Mouse (Mus musculus) limb, embryonic 13.5 days (tissue): Measurements from ENCODE around the gene Gpbp1l1. TPM values are rescaled to one million over a fixed set of nuclear protein-coding genes. Genes with fewer than 3 reads are reported as not detected.
A peak's percentile ranks its signal among the peaks of the same experiment; 100 is the strongest.

Experiments
- ATAC-seq: fragments of 200-750 bp; cut with Nextera tagmentation; 2 replicates; pipeline ENCODE4 v1.8.0; 2017; ENCODE audit warnings: low read depth, moderate number of reproducible peaks, moderate TSS enrichment; ENCODE audit not compliant: low FRiP score
- H3K27ac ChIP-seq: fragments of 300-500 bp; sonication (generic); 2 replicates; pipeline ENCODE4 v1.5.1; 2015; ENCODE audit warnings: inconsistent platforms, mild to moderate bottlenecking, moderate library complexity
- H3K27me3 ChIP-seq: fragments of 300-500 bp; sonication (generic); 2 replicates; pipeline ENCODE4 v1.6.1; 2015; ENCODE audit warnings: mild to moderate bottlenecking, inconsistent platforms
- H3K36me3 ChIP-seq: fragments of 300-500 bp; sonication (generic); 2 replicates; pipeline ENCODE4 v1.6.1; 2015; ENCODE audit warnings: inconsistent platforms, mild to moderate bottlenecking, moderate library complexity
- H3K4me1 ChIP-seq: fragments of 300-500 bp; sonication (generic); 2 replicates; pipeline ENCODE4 v1.6.1; 2015; ENCODE audit warnings: inconsistent platforms
- H3K4me2 ChIP-seq: fragments of 300-500 bp; sonication (generic); replicated peaks from 2 replicates; pipeline ENCODE4 v1.6.1; 2015; ENCODE audit warnings: inconsistent platforms, mild to moderate bottlenecking, moderate library complexity
- H3K4me3 ChIP-seq: fragments of 300-500 bp; sonication (generic); 2 replicates; pipeline ENCODE4 v1.5.1; 2015; ENCODE audit warnings: moderate library complexity, mild to moderate bottlenecking, inconsistent platforms
- H3K9ac ChIP-seq: fragments of 300-500 bp; sonication (generic); 2 replicates; pipeline ENCODE4 v1.6.1; 2015; ENCODE audit warnings: mild to moderate bottlenecking, inconsistent platforms
- H3K9me3 ChIP-seq: fragments of 300-500 bp; sonication (generic); 2 replicates; pipeline ENCODE4 v1.6.1; 2016; ENCODE audit warnings: inconsistent platforms
- WGBS: fragments of 180-500 bp; shearing (Covaris S2); methylation state at CpG from one replicate; pipeline ENCODE4 v1.1.7; 2015; 5-methylcytosine and 5-hydroxymethylcytosine counted together
- polyA plus RNA-seq: library from polyadenylated mRNA; unstranded; fragments of >200 nt; fragmentation: Nextera tagmentation; extraction: Ambion mirVana; gene quantifications from 2 replicates; pipeline ENCODE4 v1.2.1, GENCODE M21; 2015

Gene Gpbp1l1
- polyA plus RNA-seq, 1 experiment from 2014 or later: 34.8 TPM

- peak overlapping the region; percentile 84 for H3K27ac ChIP-seq
- peak overlapping the region; percentile 80 for H3K9ac ChIP-seq
- peak; percentile 98 for ATAC-seq
- peak overlapping the region; percentile 68 for H3K4me3 ChIP-seq
- peaks cover 52% of the 10 kb centered on the region for H3K36me3 ChIP-seq
- peaks cover 19% of the 10 kb centered on the region for H3K4me1 ChIP-seq
- no peaks in the 10 kb centered on the region for H3K9me3 ChIP-seq
- peak overlapping the region; percentile 85 for H3K4me2 ChIP-seq
- H3K27me3 ChIP-seq: no peaks in the 10 kb centered on the region
- under 1% methylated on average over 50 of the region's 50 CpGs for WGBS
Measured at GRCm38 (mm10) chr4:116596978-116597881, 39.8 kb downstream of the Gpbp1l1 start.

- no peak for ATAC-seq
- Histone ChIP-seq H3K27me3 (no peaks in the 10 kb centered on the region), H3K27ac (no peak overlapping the region), H3K36me3 (peaks cover 78% of the 10 kb centered on the region), H3K9ac (no peak overlapping the region), H3K9me3 (no peaks in the 10 kb centered on the region), H3K4me1 (no peaks in the 10 kb centered on the region), H3K4me2 (no peak overlapping the region), H3K4me3 (no peak overlapping the region)
- 95% methylated on average over 2 of the region's 2 CpGs for WGBS
Measured at GRCm38 (mm10) chr4:116612621-116613020, 55.2 kb downstream of the Gpbp1l1 start.

- Histone ChIP-seq H3K27ac (no peak overlapping the region), H3K9ac (no peak overlapping the region), H3K4me3 (no peak overlapping the region), H3K4me1 (no peaks in the 10 kb centered on the region), H3K4me2 (no peak overlapping the region), H3K9me3 (no peaks in the 10 kb centered on the region), H3K36me3 (peaks cover 80% of the 10 kb centered on the region), H3K27me3 (no peaks in the 10 kb centered on the region)
- no peak for ATAC-seq
- WGBS: 98% methylated on average over 2 of the region's 2 CpGs
Measured at GRCm38 (mm10) chr4:116615237-116615636, 57.8 kb downstream of the Gpbp1l1 start.

GRCm38 (mm10) chr4:116624831-116625230, 67.4 kb downstream of the Gpbp1l1 start:
- Histone ChIP-seq H3K36me3 (peaks cover 30% of the 10 kb centered on the region), H3K27ac (no peak overlapping the region), H3K27me3 (no peaks in the 10 kb centered on the region), H3K9ac (no peak overlapping the region), H3K4me1 (peaks cover 20% of the 10 kb centered on the region), H3K4me2 (peak overlapping the region; percentile 73), H3K4me3 (peak overlapping the region; percentile 98; the same call in 1 of the 2 replicates), H3K9me3 (no peaks in the 10 kb centered on the region)
- no peak for ATAC-seq
- 88% methylated on average over 4 of the region's 4 CpGs for WGBS

- Histone ChIP-seq H3K9ac (peak overlapping the region; percentile 93), H3K4me1 (peaks cover 20% of the 10 kb centered on the region), H3K4me3 (peak overlapping the region; percentile 98), H3K4me2 (peak overlapping the region; percentile 73), H3K27me3 (no peaks in the 10 kb centered on the region), H3K27ac (peak overlapping the region; percentile 97), H3K9me3 (no peaks in the 10 kb centered on the region), H3K36me3 (peaks cover 12% of the 10 kb centered on the region)
- peak; percentile 82 for ATAC-seq
- WGBS: under 1% methylated on average over 53 of the region's 53 CpGs
Measured at GRCm38 (mm10) chr4:116626658-116627358, 69.3 kb downstream of the Gpbp1l1 start.

GRCm38 (mm10) chr4:116627359-116627716, 69.9 kb downstream of the Gpbp1l1 start:
- H3K4me1 ChIP-seq: peaks cover 20% of the 10 kb centered on the region
- H3K36me3 ChIP-seq: peaks cover 11% of the 10 kb centered on the region
- peak overlapping the region; percentile 98 for H3K4me3 ChIP-seq
- ATAC-seq: peak; percentile 92
- under 1% methylated on average over 13 of the region's 13 CpGs for WGBS
- no peaks in the 10 kb centered on the region for H3K9me3 ChIP-seq
- peak overlapping the region; percentile 73 for H3K4me2 ChIP-seq
- H3K9ac ChIP-seq: peak overlapping the region; percentile 93
- H3K27ac ChIP-seq: peak overlapping the region; percentile 97
- H3K27me3 ChIP-seq: no peaks in the 10 kb centered on the region

- peak; percentile 87 for ATAC-seq
- Histone ChIP-seq H3K36me3 (peaks cover 16% of the 10 kb centered on the region), H3K9ac (peak within 1 kb of the TSS; percentile 93), H3K4me3 (peak within 1 kb of the TSS; percentile 98), H3K9me3 (no peaks in the 10 kb centered on the region), H3K4me1 (peaks cover 20% of the 10 kb centered on the region), H3K4me2 (peak within 1 kb of the TSS; percentile 73), H3K27me3 (no peaks in the 10 kb centered on the region), H3K27ac (peak within 1 kb of the TSS; percentile 97)
- WGBS: 5% methylated on average over 23 of the region's 23 CpGs
Measured at GRCm38 (mm10) chr4:116627722-116628662, 70.5 kb downstream of the Gpbp1l1 start, which contains the start of gene Nasp. TSS of gene Nasp (minus strand) at chr4:116627941.

GRCm38 (mm10) chr4:116635197-116635596, 77.7 kb downstream of the Gpbp1l1 start:
- H3K36me3 ChIP-seq: peaks cover 77% of the 10 kb centered on the region
- ATAC-seq: no peak

GRCm38 (mm10) chr4:116638821-116639220, 81.4 kb downstream of the Gpbp1l1 start:
- no peak overlapping the region for H3K4me3 ChIP-seq
- H3K27ac ChIP-seq: no peak overlapping the region
- no peak overlapping the region for H3K4me2 ChIP-seq
- no peak overlapping the region for H3K9ac ChIP-seq
- H3K4me1 ChIP-seq: no peaks in the 10 kb centered on the region
- H3K36me3 ChIP-seq: peaks cover 94% of the 10 kb centered on the region
- H3K27me3 ChIP-seq: no peaks in the 10 kb centered on the region
- 97% methylated on average over 6 of the region's 6 CpGs for WGBS
- H3K9me3 ChIP-seq: no peaks in the 10 kb centered on the region
- no peak for ATAC-seq

More at GRCm38 (mm10) chr4:116635197-116635596, 77.7 kb downstream of the Gpbp1l1 start:
- no peaks in the 10 kb centered on the region for H3K27me3 ChIP-seq
- H3K27ac ChIP-seq: no peak overlapping the region
- no peak overlapping the region for H3K4me2 ChIP-seq
- H3K9me3 ChIP-seq: no peaks in the 10 kb centered on the region
- no peaks in the 10 kb centered on the region for H3K4me1 ChIP-seq
- no peak overlapping the region for H3K9ac ChIP-seq
- no peak overlapping the region for H3K4me3 ChIP-seq
- whole genome bisulfite sequencing: 89% methylated on average over 1 of the region's 1 CpGs

GRCm38 (mm10) chr4:116642071-116642470, 84.6 kb downstream of the Gpbp1l1 start:
- Histone ChIP-seq H3K36me3 (peaks cover 91% of the 10 kb centered on the region), H3K4me1 (0 out of 2 replicates have a peak, but pooled peaks cover 1% of the 10 kb centered on the region), H3K4me3 (no peak overlapping the region), H3K27me3 (no peaks in the 10 kb centered on the region), H3K9ac (no peak overlapping the region), H3K27ac (no peak overlapping the region), H3K4me2 (no peak overlapping the region), H3K9me3 (no peaks in the 10 kb centered on the region)
- no peak for ATAC-seq
- 100% methylated on average over 1 of the region's 1 CpGs for WGBS
